8 mouse cellular contexts compared by ENCODE assay signal in the genomic region with DNA sequence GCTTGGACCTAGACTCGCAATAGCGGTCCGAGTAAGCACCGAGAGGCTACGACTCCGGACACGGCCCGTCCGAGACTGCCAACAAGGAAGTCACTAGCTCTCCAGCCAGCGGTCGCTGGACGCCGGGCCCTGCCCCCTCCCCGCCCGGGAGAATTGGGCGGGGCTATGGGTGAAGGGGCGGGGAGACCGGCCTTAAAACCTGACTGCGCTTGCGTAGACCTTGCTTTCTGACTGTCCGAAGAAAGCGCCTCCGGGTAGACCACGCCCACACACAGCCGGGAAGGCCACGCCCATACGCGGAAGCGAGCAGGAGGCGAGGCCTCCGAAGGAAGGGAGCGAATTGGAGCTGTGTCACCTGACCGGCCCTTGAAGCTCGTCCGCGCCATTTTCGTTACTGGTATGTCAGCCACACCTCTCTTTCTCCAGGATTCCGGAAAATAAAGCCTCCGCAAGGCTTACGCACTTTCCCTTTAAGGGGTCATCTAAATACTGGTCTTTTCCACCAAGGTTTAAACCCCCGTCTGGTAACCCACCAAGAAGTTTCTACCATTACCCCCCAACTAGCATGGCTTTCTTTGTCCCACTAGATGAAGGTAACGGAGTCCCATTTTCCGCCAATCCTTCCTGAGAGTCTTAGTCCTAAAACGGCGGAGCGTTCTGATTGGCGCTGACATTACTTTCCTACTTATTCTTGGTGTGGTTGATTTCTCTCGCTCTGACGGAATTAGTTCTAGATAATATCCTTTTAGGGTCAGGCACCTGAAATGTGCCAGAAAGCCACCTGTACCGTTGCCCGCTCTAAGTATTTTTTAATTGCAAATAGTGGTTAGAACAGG. TPM values are rescaled to one million over a fixed set of nuclear protein-coding genes. Genes with fewer than 3 reads are reported as not detected.
DNase-seq lines count a peak whose midpoint lies in the region; ATAC-seq and TF ChIP-seq lines count a peak whose summit lies in the region.

A gene (minus strand): TSS at position 141 of the 836 bp plus-strand sequence.

- no peak within 1 kb of the TSS for H3K27ac ChIP-seq in cortical plate, adult 2 months (ENCODE audit: insufficient read depth, low read length)

- H3K4me3 ChIP-seq in cortical plate, adult 2 months (ENCODE audit: insufficient read depth, low read length) = peak within 1 kb of the TSS; percentile 50

- no peak for TF ChIP-seq CTCF in cortical plate, adult 2 months (IDR thresholded peaks at IDR 0.05; ENCODE audit: extremely low read depth, insufficient read depth, low read length)

- no peaks in the 10 kb centered on the region for H3K4me1 ChIP-seq in cortical plate, adult 2 months (ENCODE audit: control insufficient read depth, insufficient read depth, low read length)

- DNase-seq in gastrocnemius, postnatal 10 days = peak; percentile 98
- DNase-seq in induced T-regulatory cell, adult 2 months (ENCODE audit: low read depth) = peak; percentile 97
- DNase-seq in left cerebral cortex, adult 9 months (ENCODE audit: low spot score in 2 of 2) = peak; percentile 95 to 99
- peak; percentile 97 for DNase-seq in right cerebral cortex, postnatal 14 days
- peak; percentile 99 to 100 for DNase-seq in urinary bladder, postnatal 36 days (ENCODE audit: low spot score in 2 of 2)

- ATAC-seq in activated CD4-positive, CD25-positive, alpha-beta regulatory T cell, adult 4 months = peak; percentile 97
- peak; percentile 94 for ATAC-seq in megakaryocyte progenitor cell, adult 5-6 weeks (replicated peaks; ENCODE audit: poor library complexity)

- TF ChIP-seq POLR2A in cortical plate, adult 2 months (IDR thresholded peaks at IDR 0.05; ENCODE audit: extremely low read depth, insufficient read depth, low read length) = peak; percentile 33; the same call in 1 of the 2 replicates

RNA-seq across cellular contexts. Expression of the gene that starts here (rescaled TPM):
- polyA plus RNA-seq in activated CD4-positive, CD25-positive, alpha-beta regulatory T cell, adult 4 months (2017; shearing (Covaris generic)) = 10 to 100 TPM; 15.6 to 20.1 TPM
- 10.3 and 10.9 TPM in 2 replicates for polyA plus RNA-seq in cortical plate, adult 2 months (2012; rRNA removed)
- 1 to 10 TPM; 6.1 to 9.1 TPM for total RNA-seq in gastrocnemius, postnatal 10 days (2021)
- 96.8 and 103 TPM in 2 replicates for total RNA-seq in megakaryocyte progenitor cell, adult 5-6 weeks (2015)
- 139 and 181 TPM in 2 replicates for total RNA-seq in megakaryocyte progenitor cell, adult 5-6 weeks (2017)

Comparison
In these comparisons a context has a peak if more than half of its experiments do, and no peak if none do; other contexts are left out.
1. RNA of the gene that starts here (total RNA-seq): 96.8 to 181 TPM in megakaryocyte progenitor cell, adult 5-6 weeks; 6.1 to 9.1 TPM in gastrocnemius, postnatal 10 days; every median in the first group is over 4 times any median in the second.
2. Peak in every context shown above with its lines, with median percentiles within 50 percentile points of each other: DNase-seq.